Mouse (Mus musculus) myocyte (in vitro differentiated cells): ENCODE measurements around the gene Map7d3.

Experiments used
- CEBPB ChIP-seq: IDR thresholded peaks from 2 replicates; pipeline ENCODE4 v1.6.1; 2011; ENCODE audit warnings: mild to moderate bottlenecking, moderate library complexity; ENCODE audit not compliant: poor library complexity, insufficient read depth, severe bottlenecking
- E2F4 ChIP-seq: IDR thresholded peaks from one replicate; pipeline ENCODE4 v1.6.1; 2011; ENCODE audit warnings: mild to moderate bottlenecking, control low read depth, moderate library complexity; ENCODE audit not compliant: insufficient read depth
- MAX ChIP-seq: IDR thresholded peaks from one replicate; pipeline ENCODE4 v1.6.1; 2011; ENCODE audit warnings: low read depth, mild to moderate bottlenecking, control low read depth
- POLR2A ChIP-seq: IDR thresholded peaks from one replicate; pipeline ENCODE4 v1.6.1; 2011; ENCODE audit warnings: low read depth, mild to moderate bottlenecking, control low read depth, moderate library complexity; ENCODE audit not compliant: insufficient read length
- POLR2AphosphoS2 ChIP-seq: IDR thresholded peaks from one replicate; pipeline ENCODE4 v1.6.1; 2011; ENCODE audit warnings: low read depth, control low read depth; ENCODE audit not compliant: insufficient read length
- REST ChIP-seq: IDR thresholded peaks from one replicate; pipeline ENCODE4 v1.6.1; 2011; ENCODE audit warnings: mild to moderate bottlenecking, control low read depth, moderate library complexity; ENCODE audit not compliant: insufficient read depth, insufficient read length
- TCF12 ChIP-seq: IDR thresholded peaks from one replicate; pipeline ENCODE4 v1.6.1; 2011; ENCODE audit warnings: mild to moderate bottlenecking, control low read depth; ENCODE audit not compliant: poor library complexity, insufficient read depth, severe bottlenecking

- TF ChIP-seq TCF12 (no peak), CEBPB (no peak), REST (no peak), POLR2A (no peak), MAX (no peak), E2F4 (no peak), POLR2AphosphoS2 (no peak)
Measured at GRCm38 (mm10) chrX:56791268-56791667, 30.9 kb downstream of the Map7d3 start.
